Mouse (Mus musculus): ENCODE measurements around the gene Cxcl5. TPM values are rescaled to one million over a fixed set of nuclear protein-coding genes. Genes with fewer than 3 reads are reported as not detected.

Cxcl5 gene
- polyA plus RNA-seq, 1 experiment from 2014 or later: 1.2 TPM

- H3K36me3 ChIP-seq (replicated peaks; ENCODE audit: control insufficient read depth, insufficient read depth, low read depth, low read length): no peaks in the 10 kb centered on the region
- no peak overlapping the region for H3K9ac ChIP-seq (replicated peaks; ENCODE audit: low read length)
- no peaks in the 10 kb centered on the region for H3K9me3 ChIP-seq (replicated peaks; ENCODE audit: control insufficient read depth, low read length)
- no peaks in the 10 kb centered on the region for H3K27me3 ChIP-seq (ENCODE audit: control insufficient read depth, insufficient read depth, low read length)
- no peak overlapping the region for H3K27ac ChIP-seq (replicated peaks; ENCODE audit: low read depth, low read length)
- ATAC-seq (replicated peaks; ENCODE audit: insufficient number of reproducible peaks, low FRiP score, low TSS enrichment, low read depth) (no peak), DNase-seq (ENCODE audit: low spot score) (no peak)
- H3K4me2 ChIP-seq (ENCODE audit: low read depth, low read length): no peak overlapping the region
- H3K4me3 ChIP-seq (ENCODE audit: low read depth, low read length): no peak overlapping the region
- WGBS: 68% methylated on average over 3 of the region's 3 CpGs
- no peaks in the 10 kb centered on the region for H3K4me1 ChIP-seq (ENCODE audit: control insufficient read depth, insufficient read depth, low read length)
Measured at GRCm38 (mm10) chr5:90771369-90771768, 12.2 kb downstream of the Cxcl5 start.

DNA sequence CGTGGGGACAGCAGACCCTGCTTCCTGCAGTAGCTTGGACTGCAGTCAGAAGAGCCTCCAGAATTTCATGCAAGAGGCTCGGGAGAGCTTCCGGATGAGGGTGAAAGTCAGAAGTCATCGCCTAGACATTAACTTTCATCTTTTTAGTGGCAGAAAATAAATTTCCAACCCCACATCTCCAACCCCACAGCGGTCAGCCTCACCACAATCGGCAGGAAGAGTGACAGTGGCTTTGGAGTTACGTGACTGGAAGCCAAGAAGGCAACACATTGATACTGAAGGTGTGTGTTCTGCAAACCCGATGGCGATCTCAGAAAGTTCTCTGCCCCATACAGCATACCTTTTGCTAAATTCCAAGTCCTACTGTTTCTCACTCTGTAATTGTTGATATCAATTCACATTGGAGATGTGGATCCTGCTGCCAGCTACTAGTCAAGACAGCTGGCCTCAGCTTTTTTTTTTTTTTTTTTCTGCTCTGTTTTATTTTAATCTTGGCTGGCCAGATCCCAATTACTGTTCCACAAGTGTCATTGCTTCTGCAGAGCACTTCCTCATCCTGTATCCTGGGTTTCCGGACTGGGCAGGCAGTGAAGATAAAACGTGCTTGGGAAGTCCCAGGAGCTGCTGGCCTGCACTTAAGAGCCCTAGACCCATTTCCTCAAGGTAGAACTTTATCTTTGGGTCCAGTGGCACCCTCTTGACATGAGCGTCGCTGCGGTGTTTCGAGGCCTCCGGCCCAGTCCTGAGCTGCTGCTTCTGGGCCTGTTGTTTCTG lies 12.9 kb downstream of the Cxcl5 start, which contains the start of gene Pf4:
Gene Pf4 (plus strand): TSS at position 556 of the 774 bp plus-strand sequence.
- DNase-seq (ENCODE audit: low spot score): no peak
- H3K36me3 ChIP-seq (replicated peaks; ENCODE audit: control insufficient read depth, insufficient read depth, low read depth, low read length): no peaks in the 10 kb centered on the region

DNA sequence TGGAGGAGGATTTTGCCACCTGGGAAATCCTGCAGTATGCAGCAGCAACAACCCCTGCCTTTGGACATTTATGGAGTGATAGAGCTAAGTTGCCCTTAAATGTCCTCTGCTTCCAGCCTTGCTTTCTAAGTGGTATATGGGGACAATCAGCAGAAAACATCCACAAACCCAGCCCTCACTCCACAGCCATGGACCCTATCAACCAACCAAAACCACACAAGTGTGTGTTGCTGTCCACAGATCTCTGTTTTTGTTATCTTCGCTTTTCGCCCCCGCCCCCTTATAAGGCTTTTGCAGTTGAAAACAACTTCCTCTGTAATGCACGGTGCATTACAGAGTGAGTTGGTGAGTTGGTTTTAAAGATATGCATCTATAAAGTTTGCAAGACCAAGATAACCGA lies 16.4 kb downstream of the Cxcl5 start:
- no peak overlapping the region for H3K4me3 ChIP-seq (ENCODE audit: low read depth, low read length)
- H3K27me3 ChIP-seq (ENCODE audit: control insufficient read depth, insufficient read depth, low read length): no peaks in the 10 kb centered on the region
- 91% methylated on average over 5 of the region's 5 CpGs for WGBS
- no peaks in the 10 kb centered on the region for H3K9me3 ChIP-seq (replicated peaks; ENCODE audit: control insufficient read depth, low read length)
- no peak overlapping the region for H3K4me2 ChIP-seq (ENCODE audit: low read depth, low read length)
- no peak overlapping the region for H3K9ac ChIP-seq (replicated peaks; ENCODE audit: low read length)
- no peak for DNase-seq (ENCODE audit: low spot score)
- H3K4me1 ChIP-seq (ENCODE audit: control insufficient read depth, insufficient read depth, low read length): no peaks in the 10 kb centered on the region
- no peak for ATAC-seq (replicated peaks; ENCODE audit: insufficient number of reproducible peaks, low FRiP score, low TSS enrichment, low read depth)
- no peaks in the 10 kb centered on the region for H3K36me3 ChIP-seq (replicated peaks; ENCODE audit: control insufficient read depth, insufficient read depth, low read depth, low read length)
- no peak overlapping the region for H3K27ac ChIP-seq (replicated peaks; ENCODE audit: low read depth, low read length)

More for the DNA sequence above, 12.9 kb downstream of the Cxcl5 start, which contains the start of gene Pf4:
- Histone ChIP-seq H3K4me2 (ENCODE audit: low read depth, low read length) (no peak within 1 kb of the TSS), H3K4me1 (ENCODE audit: control insufficient read depth, insufficient read depth, low read length) (no peaks in the 10 kb centered on the region), H3K27me3 (ENCODE audit: control insufficient read depth, insufficient read depth, low read length) (no peaks in the 10 kb centered on the region), H3K4me3 (ENCODE audit: low read depth, low read length) (no peak within 1 kb of the TSS), H3K27ac (replicated peaks; ENCODE audit: low read depth, low read length) (no peak within 1 kb of the TSS), H3K9me3 (replicated peaks; ENCODE audit: control insufficient read depth, low read length) (no peaks in the 10 kb centered on the region), H3K9ac (replicated peaks; ENCODE audit: low read length) (no peak within 1 kb of the TSS)
- 89% methylated on average over 16 of the region's 16 CpGs for WGBS
- no peak for ATAC-seq (replicated peaks; ENCODE audit: insufficient number of reproducible peaks, low FRiP score, low TSS enrichment, low read depth)

- Histone ChIP-seq H3K9me3 (replicated peaks; ENCODE audit: control insufficient read depth, low read length) (no peaks in the 10 kb centered on the region), H3K4me3 (ENCODE audit: low read depth, low read length) (no peak overlapping the region), H3K27ac (replicated peaks; ENCODE audit: low read depth, low read length) (no peak overlapping the region), H3K4me2 (ENCODE audit: low read depth, low read length) (no peak overlapping the region), H3K36me3 (replicated peaks; ENCODE audit: control insufficient read depth, insufficient read depth, low read depth, low read length) (no peaks in the 10 kb centered on the region), H3K27me3 (ENCODE audit: control insufficient read depth, insufficient read depth, low read length) (no peaks in the 10 kb centered on the region), H3K9ac (replicated peaks; ENCODE audit: low read length) (no peak overlapping the region), H3K4me1 (ENCODE audit: control insufficient read depth, insufficient read depth, low read length) (no peaks in the 10 kb centered on the region)
- no peak for ATAC-seq (replicated peaks; ENCODE audit: insufficient number of reproducible peaks, low FRiP score, low TSS enrichment, low read depth)
- WGBS: 83% methylated on average over 10 of the region's 10 CpGs
- DNase-seq (ENCODE audit: low spot score): no peak
Measured at GRCm38 (mm10) chr5:90777621-90778020, 18.5 kb downstream of the Cxcl5 start.

DNA sequence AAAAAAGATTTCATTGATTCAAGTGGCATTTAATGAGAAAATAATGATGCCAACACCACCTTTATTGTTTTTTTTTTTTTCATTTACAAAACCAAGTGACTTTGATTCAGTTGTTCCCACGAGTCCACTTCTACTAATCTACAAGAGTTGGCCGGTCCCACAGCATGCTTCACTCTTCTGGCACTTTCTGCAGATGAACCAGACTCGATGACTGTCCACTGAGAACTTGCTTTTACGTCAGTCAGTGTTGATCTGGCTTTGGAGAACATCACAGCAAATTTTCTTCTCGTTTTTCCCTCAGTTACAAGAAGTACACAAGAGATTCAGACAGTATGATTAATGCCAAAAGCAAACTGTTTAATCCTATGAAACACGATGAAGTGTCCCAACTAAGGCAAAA lies 19.7 kb downstream of the Cxcl5 start:
- Histone ChIP-seq H3K27me3 (ENCODE audit: control insufficient read depth, insufficient read depth, low read length) (no peaks in the 10 kb centered on the region), H3K36me3 (replicated peaks; ENCODE audit: control insufficient read depth, insufficient read depth, low read depth, low read length) (no peaks in the 10 kb centered on the region), H3K4me2 (ENCODE audit: low read depth, low read length) (no peak overlapping the region), H3K9me3 (replicated peaks; ENCODE audit: control insufficient read depth, low read length) (no peaks in the 10 kb centered on the region), H3K4me3 (ENCODE audit: low read depth, low read length) (no peak overlapping the region), H3K4me1 (ENCODE audit: control insufficient read depth, insufficient read depth, low read length) (no peaks in the 10 kb centered on the region), H3K9ac (replicated peaks; ENCODE audit: low read length) (no peak overlapping the region), H3K27ac (replicated peaks; ENCODE audit: low read depth, low read length) (no peak overlapping the region)
- 82% methylated on average over 6 of the region's 6 CpGs for WGBS
- no peak for DNase-seq (ENCODE audit: low spot score)
- no peak for ATAC-seq (replicated peaks; ENCODE audit: insufficient number of reproducible peaks, low FRiP score, low TSS enrichment, low read depth)

GRCm38 (mm10) chr5:90783697-90784096 lies 24.5 kb downstream of the Cxcl5 start:
- no peak for ATAC-seq (replicated peaks; ENCODE audit: insufficient number of reproducible peaks, low FRiP score, low TSS enrichment, low read depth)
- H3K9ac ChIP-seq (replicated peaks; ENCODE audit: low read length): no peak overlapping the region
- 85% methylated on average over 3 of the region's 3 CpGs for WGBS

GRCm38 (mm10) chr5:90785659-90786588 lies 26.8 kb downstream of the Cxcl5 start, which contains the start of gene Cxcl3:
Gene Cxcl3, plus strand, starts transcription at chr5:90786103.
- Histone ChIP-seq H3K27me3 (ENCODE audit: control insufficient read depth, insufficient read depth, low read length) (no peaks in the 10 kb centered on the region), H3K27ac (replicated peaks; ENCODE audit: low read depth, low read length) (no peak within 1 kb of the TSS), H3K9me3 (replicated peaks; ENCODE audit: control insufficient read depth, low read length) (no peaks in the 10 kb centered on the region), H3K4me1 (ENCODE audit: control insufficient read depth, insufficient read depth, low read length) (no peaks in the 10 kb centered on the region), H3K4me2 (ENCODE audit: low read depth, low read length) (peak within 1 kb of the TSS; percentile 68), H3K9ac (replicated peaks; ENCODE audit: low read length) (0 out of 2 replicates have a peak within 1 kb of the TSS, but pooled peaks have one; percentile 13), H3K4me3 (ENCODE audit: low read depth, low read length) (peak within 1 kb of the TSS; percentile 30), H3K36me3 (replicated peaks; ENCODE audit: control insufficient read depth, insufficient read depth, low read depth, low read length) (no peaks in the 10 kb centered on the region)
- peak; percentile 63 for DNase-seq (ENCODE audit: low spot score)
- WGBS: 16% methylated on average over 23 of the region's 26 CpGs
- ATAC-seq (replicated peaks; ENCODE audit: insufficient number of reproducible peaks, low FRiP score, low TSS enrichment, low read depth): peak; percentile 82

More at GRCm38 (mm10) chr5:90783697-90784096, 24.5 kb downstream of the Cxcl5 start:
- H3K4me2 ChIP-seq (ENCODE audit: low read depth, low read length): no peak overlapping the region
- no peaks in the 10 kb centered on the region for H3K4me1 ChIP-seq (ENCODE audit: control insufficient read depth, insufficient read depth, low read length)
- no peaks in the 10 kb centered on the region for H3K36me3 ChIP-seq (replicated peaks; ENCODE audit: control insufficient read depth, insufficient read depth, low read depth, low read length)
- H3K9me3 ChIP-seq (replicated peaks; ENCODE audit: control insufficient read depth, low read length): no peaks in the 10 kb centered on the region
- no peaks in the 10 kb centered on the region for H3K27me3 ChIP-seq (ENCODE audit: control insufficient read depth, insufficient read depth, low read length)
- no peak for DNase-seq (ENCODE audit: low spot score)
- H3K27ac ChIP-seq (replicated peaks; ENCODE audit: low read depth, low read length): no peak overlapping the region
- no peak overlapping the region for H3K4me3 ChIP-seq (ENCODE audit: low read depth, low read length)
